Mouse (Mus musculus): ENCODE data around the gene Gm20538.

- TF ChIP-seq CTCF (IDR thresholded peaks at IDR 0.05), result no peak
- no peak for TF ChIP-seq POLR2A (IDR thresholded peaks at IDR 0.05; ENCODE audit: insufficient read depth, low read depth, low read length)
These were observed 35.4 kb upstream of the Gm20538 start for GRCm38 (mm10) chr19:44588036-44588435.
